Mouse (Mus musculus) ES-Bruce4 (cell line): ENCODE results near the gene Rprd1b.

Experiments
- CTCF ChIP-seq: IDR thresholded peaks from one replicate; pipeline ENCODE4 v1.8.1; 2011; ENCODE audit warnings: low read depth, low read length
- EP300 ChIP-seq: IDR thresholded peaks from 2 replicates; pipeline ENCODE4 v1.6.1; 2011; ENCODE audit warnings: low read depth, low read length; ENCODE audit not compliant: insufficient read depth
- POLR2A ChIP-seq: IDR thresholded peaks from one replicate; pipeline ENCODE4 v1.8.1; 2011; ENCODE audit warnings: low read length; ENCODE audit not compliant: insufficient read depth

GRCm38 (mm10) chr2:158120211-158120610 lies 91.9 kb downstream of the Rprd1b start:
- TF ChIP-seq CTCF (no peak), EP300 (no peak), POLR2A (no peak)
